Mouse (Mus musculus) retina, embryonic 14.5 days (tissue): ENCODE results near the gene Terb1.

Experiments
- DNase-seq: peaks from one replicate; pipeline ENCODE4 v3.0.0-alpha.2; 2015; ENCODE audit warnings: low spot score

The Terb1 gene

GRCm38 (mm10) chr8:104411468-104411867 lies 98.2 kb downstream of the Terb1 start:
- no peak for DNase-seq

- DNase-seq: no peak
These were observed 99.0 kb downstream of the Terb1 start for GRCm38 (mm10) chr8:104410628-104411273.

GRCm38 (mm10) chr8:104408328-104409110 lies 101.2 kb downstream of the Terb1 start:
- no peak for DNase-seq

- DNase-seq: no peak
These were observed 103.2 kb downstream of the Terb1 start for GRCm38 (mm10) chr8:104406340-104407128.

- no peak for DNase-seq
These were observed 104.1 kb downstream of the Terb1 start for GRCm38 (mm10) chr8:104405430-104406187.

GRCm38 (mm10) chr8:104403596-104403995 lies 106.1 kb downstream of the Terb1 start:
- no peak for DNase-seq
